Mouse (Mus musculus): Measurements from ENCODE around the gene Pheta2.
A peak's percentile ranks its signal among the peaks of the same experiment; 100 is the strongest.

DNA sequence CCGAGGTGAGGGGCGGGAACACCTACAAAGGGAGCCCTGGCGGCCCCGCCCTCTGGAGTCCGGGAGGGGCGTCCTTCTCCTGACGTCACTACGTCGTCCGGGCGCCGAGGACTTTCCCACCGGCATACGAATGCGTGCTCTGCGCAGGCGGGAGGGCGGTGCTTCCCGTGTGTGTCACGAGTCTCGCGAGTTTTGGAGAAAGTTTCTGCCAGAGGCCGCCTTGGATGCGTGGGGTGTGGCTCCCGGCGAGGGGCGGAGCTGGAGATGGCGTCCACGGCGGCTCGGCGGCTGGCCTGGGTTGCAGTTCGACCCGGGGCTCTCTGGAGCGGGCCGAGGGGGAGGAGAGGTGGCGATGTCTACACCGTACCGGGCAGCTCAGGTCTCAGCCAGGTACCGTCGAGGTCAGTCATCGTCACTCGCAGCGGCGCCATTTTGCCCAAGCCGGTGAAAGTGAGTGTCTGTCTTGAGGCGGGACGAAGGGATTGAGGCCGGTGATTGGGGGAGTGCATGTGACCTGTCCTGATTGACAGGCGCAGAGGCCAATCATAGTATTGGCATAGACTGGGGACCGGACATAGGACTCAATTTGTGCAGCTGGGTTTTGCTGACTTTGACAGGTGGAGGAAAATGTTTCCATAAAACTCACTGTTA lies 7.2 kb downstream of the Pheta2 start:
- TF ChIP-seq POLR2A (IDR thresholded peaks at IDR 0.05; ENCODE audit: borderline replicate concordance, control insufficient read depth, low read depth, low read length) (peak; percentile 75; the same call in 1 of the 2 replicates), CTCF (IDR thresholded peaks at IDR 0.05; ENCODE audit: control insufficient read depth, insufficient read depth, low read length) (no peak; the same call in 1 of the 2 replicates)

Measured in bone marrow, adult 2 months (tissue).